Mouse (Mus musculus) common myeloid progenitor, adult 5-6 weeks (primary cell): ENCODE measurements around the gene Hectd2. TPM values are rescaled to one million over a fixed set of nuclear protein-coding genes. Genes with fewer than 3 reads are reported as not detected.

Experiments
- ATAC-seq: replicated peaks from 2 replicates; pipeline ENCODE4 v1.8.0; 2016; ENCODE audit warnings: low read depth, mild to moderate bottlenecking, moderate TSS enrichment, inconsistent platforms; ENCODE audit not compliant: poor library complexity, severe bottlenecking
- total RNA-seq: library from RNA; stranded (forward); fragments of 200-1000, 187-1606 nt; gene quantifications from 2 replicates; pipeline ENCODE4 v1.2.3, GENCODE M21; 2017

Hectd2 gene
- total RNA-seq, 1 experiment from 2014 or later = 3.1 TPM

- ATAC-seq = 0 out of 2 replicates have a peak, but pooled peaks have one; percentile 52
Observed at GRCm38 (mm10) chr19:36560160-36560559, 5.7 kb downstream of the Hectd2 start.

DNA sequence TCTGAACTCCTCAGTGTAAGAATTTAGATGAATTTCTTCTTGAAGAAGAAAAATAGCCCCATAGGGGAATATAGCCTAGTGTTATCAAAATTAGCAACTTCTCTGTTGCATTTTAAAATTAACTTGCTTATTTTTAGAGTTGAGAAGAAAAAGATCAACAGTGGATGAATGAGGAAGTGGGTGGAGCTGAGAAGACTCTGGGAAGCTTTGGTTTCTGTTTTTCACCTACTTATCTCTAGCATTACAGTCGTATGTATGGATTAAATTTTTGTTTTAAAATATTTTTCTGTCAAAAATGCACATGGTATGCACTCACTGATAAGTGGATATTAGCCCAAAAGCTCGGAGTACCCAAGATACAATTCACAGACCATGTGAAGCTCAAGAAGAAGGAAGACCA lies 6.7 kb downstream of the Hectd2 start:
- ATAC-seq = no peak

- ATAC-seq = no peak
Observed at GRCm38 (mm10) chr19:36564396-36564795, 10.0 kb downstream of the Hectd2 start.

DNA sequence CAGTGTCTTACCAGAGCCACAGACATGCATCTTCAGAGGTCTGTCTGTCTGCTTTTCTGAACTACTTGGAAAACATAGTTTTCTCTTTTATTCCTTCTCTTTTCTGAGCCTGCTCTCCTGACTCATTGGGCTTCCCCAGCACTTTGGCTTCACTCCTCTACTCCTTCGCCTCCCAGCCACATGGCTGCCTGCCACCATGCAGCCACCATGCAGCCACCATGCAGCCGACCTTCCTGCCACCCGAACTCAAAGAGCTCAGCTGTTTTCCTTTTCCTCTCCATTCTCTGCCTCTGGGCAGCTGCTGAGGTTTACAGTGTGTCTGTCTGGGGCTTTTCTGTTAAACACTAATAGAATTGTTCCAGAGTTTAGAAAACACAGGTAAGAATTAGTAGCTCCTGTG lies 19.5 kb downstream of the Hectd2 start:
- ATAC-seq = no peak

DNA sequence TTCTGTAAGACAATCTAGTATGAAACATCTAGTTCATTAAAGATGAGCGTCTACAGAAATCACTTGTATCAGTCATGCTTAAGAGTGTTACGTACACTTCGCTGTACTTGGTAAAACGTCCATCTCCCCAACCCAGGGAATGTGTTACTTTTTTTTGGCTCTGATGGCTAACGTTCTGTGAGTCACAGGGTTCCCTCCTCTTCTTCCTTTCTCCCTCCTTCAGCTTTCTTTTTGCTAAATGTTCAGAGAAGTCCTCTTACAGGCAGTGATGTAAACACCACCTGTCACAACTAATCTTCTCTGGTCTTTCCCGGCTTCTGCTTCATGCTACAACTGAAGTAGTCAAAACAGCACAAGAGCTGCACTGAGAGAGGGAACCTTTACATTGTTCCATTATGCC lies 20.7 kb downstream of the Hectd2 start:
- no peak for ATAC-seq

- no peak for ATAC-seq
Observed at GRCm38 (mm10) chr19:36580874-36581273, 26.4 kb downstream of the Hectd2 start.

- no peak for ATAC-seq
Observed at GRCm38 (mm10) chr19:36582116-36582515, 27.7 kb downstream of the Hectd2 start.

DNA sequence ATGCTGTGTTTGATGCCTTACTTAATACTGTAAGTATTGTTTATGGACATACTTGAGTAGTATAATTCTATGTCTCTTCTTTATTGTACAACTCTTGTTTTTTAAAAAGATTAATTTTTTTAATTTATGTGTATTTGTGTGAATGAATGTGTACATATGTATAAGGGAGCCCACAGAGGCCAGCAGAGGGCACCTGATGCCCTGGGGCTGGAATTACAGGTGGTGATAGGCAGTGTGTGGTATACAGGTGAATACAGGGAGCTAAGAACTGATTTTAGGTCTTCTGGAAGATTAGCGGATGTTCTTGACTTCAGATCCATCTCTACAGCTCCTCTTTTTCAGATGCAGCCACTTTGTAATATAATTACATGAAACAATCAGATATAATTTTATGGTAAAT lies 31.1 kb downstream of the Hectd2 start:
- no peak for ATAC-seq

GRCm38 (mm10) chr19:36594409-36594808 lies 40.0 kb downstream of the Hectd2 start:
- ATAC-seq = no peak

GRCm38 (mm10) chr19:36601869-36602268 lies 47.4 kb downstream of the Hectd2 start:
- no peak for ATAC-seq

- ATAC-seq = no peak
Observed at GRCm38 (mm10) chr19:36602535-36603312, 48.3 kb downstream of the Hectd2 start.

DNA sequence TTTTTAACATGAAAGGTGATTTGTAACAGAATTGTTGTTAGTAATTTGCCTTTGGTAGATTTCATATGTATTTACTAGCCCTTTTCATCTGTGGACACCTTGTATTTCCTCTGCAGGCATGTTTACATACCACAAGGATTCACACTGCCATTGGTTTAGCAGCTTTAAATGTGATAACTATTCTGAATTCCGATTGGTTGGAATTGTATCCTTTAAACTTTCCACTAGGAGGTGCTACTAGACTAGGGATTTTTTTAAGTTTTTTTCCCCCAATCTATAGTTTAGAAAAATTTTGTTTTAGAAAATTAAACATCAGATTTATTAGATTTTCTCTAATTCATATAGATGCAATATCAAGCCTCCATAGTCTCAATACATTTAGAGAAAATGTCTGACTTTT lies 51.8 kb downstream of the Hectd2 start:
- no peak for ATAC-seq

- no peak for ATAC-seq
Observed at GRCm38 (mm10) chr19:36609229-36609628, 54.8 kb downstream of the Hectd2 start.

GRCm38 (mm10) chr19:36610309-36610708 lies 55.9 kb downstream of the Hectd2 start:
- peak; percentile 97 for ATAC-seq

DNA sequence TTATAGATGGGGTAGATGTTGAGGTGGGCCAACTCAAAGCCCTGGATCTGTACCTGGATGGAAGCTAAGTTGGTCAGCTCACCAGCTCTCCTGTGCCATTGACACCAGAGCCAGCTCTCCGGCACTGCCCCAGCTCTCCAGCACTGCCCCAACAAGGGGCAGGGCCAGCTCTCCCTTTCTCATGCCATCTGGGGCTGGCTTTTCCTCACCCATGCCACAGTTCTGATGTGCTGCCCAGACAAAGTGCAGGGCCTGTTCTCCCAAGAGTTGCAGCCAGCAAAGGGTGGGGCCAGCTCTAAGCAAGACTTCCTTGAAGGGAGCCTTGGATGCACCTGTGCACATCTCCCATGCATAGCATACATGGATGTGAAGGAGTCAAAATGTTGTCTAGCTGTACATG lies 71.5 kb downstream of the Hectd2 start:
- ATAC-seq = no peak

DNA sequence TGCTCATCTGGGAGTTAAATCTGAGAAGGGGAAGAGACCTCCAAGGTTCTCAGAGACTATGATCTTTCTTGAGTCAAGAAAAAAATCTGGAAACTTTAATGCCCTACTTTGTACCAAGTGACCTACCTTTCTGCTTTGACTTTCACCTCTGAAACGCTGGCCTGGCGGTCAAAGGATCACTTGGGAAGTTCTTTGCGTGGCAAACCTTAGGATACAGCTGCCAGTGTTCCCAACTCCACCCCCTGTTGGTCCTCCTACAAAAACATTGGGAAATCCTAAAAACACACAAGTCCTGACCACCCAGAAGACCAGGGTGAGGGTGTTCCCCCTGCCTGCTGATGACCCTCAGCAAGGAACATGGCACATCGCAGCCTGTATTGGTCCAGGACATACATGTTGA lies 72.4 kb downstream of the Hectd2 start:
- ATAC-seq = no peak

DNA sequence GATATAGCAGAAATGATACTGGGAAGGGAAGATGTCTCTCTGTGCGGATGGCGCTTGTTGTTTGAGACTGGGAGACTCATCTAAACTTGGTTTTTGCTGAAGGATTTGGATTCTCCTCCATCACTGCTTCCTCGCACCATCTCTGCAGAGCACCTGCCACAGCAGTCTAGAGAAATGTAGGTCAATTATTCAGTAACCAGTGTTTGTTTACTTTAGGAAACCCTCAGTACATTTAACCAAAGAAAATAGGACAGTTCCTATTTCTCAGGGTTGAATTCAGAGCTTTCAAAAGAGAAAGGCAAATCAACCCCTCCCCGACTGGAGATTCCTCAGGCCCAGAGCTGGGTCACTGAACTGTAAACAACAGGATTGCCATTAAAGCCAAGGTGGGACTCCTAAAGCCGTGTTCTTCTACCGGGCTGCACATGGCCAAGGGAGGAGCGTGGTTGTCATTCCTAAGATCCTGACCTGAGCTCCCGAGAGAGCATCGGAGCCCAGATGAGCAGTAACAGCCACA lies 75.0 kb downstream of the Hectd2 start:
- ATAC-seq = no peak

DNA sequence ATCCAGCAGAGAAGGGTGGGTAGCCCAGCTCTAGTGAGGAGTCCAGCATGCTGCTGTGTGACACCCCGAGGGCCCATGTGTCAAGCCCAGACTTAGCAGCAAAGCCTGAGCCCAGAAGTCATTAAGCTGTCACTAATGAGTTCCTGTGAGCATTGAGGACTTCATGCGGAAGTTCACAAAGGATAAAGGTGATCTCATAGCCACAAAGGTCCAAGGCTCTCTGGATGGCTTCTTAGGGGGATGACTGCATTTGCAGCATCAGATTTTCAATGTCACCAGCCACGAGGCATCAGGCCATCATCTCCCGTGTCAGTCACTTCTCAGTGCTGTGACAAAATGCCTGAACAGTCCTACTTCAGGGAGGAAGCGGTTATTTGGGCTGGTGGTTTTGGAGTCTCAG lies 75.9 kb downstream of the Hectd2 start:
- no peak for ATAC-seq

- ATAC-seq = no peak
Observed at GRCm38 (mm10) chr19:36634771-36635170, 80.3 kb downstream of the Hectd2 start.

GRCm38 (mm10) chr19:36637223-36637622 lies 82.8 kb downstream of the Hectd2 start:
- no peak for ATAC-seq

DNA sequence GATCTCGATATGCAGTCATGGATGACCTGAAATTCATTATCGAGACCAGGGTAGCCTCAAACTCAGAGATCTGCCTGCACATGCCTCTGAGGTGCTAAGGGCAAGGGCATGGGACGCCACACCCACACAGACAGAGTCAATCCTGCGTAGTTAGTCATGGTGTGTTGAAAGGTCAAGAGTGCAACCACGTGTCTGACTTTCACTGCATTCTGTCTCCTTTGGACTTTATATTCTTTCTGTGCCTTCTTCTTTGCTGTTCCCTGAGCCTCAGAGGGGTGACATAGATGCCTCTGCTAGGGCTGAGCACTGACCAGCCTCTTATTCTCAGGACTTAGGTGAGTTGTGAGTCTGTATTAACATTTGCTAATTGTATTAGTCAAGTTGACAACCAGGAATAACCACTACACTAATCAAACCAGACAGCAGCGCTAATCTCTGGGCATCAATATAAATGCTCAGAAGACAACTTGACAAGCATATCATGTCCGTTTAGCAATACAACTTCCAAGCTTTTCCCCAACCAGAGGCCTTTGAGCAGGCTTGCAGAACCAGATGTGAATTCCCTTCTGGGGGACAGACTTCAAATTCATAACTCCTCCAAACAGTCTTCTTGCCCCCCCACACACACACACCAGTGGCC lies 83.6 kb downstream of the Hectd2 start:
- no peak for ATAC-seq

DNA sequence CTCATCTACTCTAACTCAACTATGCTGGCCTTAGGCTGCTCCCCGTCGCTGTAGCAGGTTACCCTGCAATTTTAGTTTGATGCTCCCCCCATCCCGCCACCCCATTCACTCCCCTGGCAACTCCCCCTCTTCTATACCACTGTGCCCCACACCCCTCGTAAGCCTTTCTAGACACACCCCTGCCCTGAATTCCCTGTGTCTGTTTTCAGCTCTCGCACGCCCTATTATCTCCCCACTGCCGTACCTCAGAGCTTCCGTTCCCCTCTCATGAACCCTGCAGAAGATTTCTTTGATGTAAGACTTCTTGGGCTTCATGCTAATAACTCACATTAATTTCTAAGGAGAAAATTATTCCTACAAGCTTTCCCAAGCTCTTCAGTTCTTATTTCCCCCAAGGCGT lies 84.6 kb downstream of the Hectd2 start:
- no peak for ATAC-seq
